Comparison of ENCODE assay signal across 8 mouse cellular contexts in the genomic region with DNA sequence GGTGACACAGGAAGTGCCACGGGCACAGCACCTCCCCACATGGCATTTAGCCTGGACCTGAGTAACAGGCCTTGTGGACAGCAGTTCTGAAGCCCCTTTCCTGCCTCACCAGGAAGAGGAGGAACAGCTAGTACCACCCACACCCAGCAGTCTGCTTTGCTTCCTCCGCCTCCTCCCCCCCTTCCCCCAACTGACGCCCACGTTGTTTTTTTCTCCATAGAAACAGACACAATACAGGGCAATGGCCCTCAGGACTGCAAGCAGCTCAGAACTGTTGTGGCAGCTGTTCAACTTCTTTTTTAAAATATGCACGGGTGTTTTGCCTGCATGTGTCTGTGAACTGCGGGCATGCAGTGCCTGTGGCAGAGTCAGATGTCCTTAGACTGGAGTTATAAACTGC. TPM values are rescaled to one million over a fixed set of nuclear protein-coding genes. Genes with fewer than 3 reads are reported as not detected.
DNase-seq lines count a peak whose midpoint lies in the region; ATAC-seq lines count a peak whose summit lies in the region.

No protein-coding gene starts in this region.

- peak overlapping the region; percentile 59 for H3K9ac ChIP-seq in heart, embryonic 11.5 days (ENCODE audit: low read depth, low read length)
- H3K9ac ChIP-seq in neural tube, embryonic 11.5 days (ENCODE audit: low read length), result no peak overlapping the region

- no peaks in the 10 kb centered on the region for H3K36me3 ChIP-seq in heart, embryonic 11.5 days (ENCODE audit: control insufficient read depth, insufficient read depth, low read length)
- H3K36me3 ChIP-seq in neural tube, embryonic 11.5 days (ENCODE audit: control insufficient read depth, insufficient read depth, low read length), result no peaks in the 10 kb centered on the region

- H3K27ac ChIP-seq in heart, embryonic 11.5 days (ENCODE audit: low read depth, low read length), result peak overlapping the region; percentile 94
- peak overlapping the region; percentile 82 for H3K27ac ChIP-seq in neural tube, embryonic 11.5 days (ENCODE audit: low read depth, low read length)

- no peak overlapping the region for H3K4me3 ChIP-seq in heart, embryonic 11.5 days (ENCODE audit: low read depth, low read length)
- H3K4me3 ChIP-seq in neural tube, embryonic 11.5 days (ENCODE audit: low read depth, low read length), result no peak overlapping the region

- 11% methylated on average over 6 of the region's 6 CpGs for WGBS in heart, embryonic 11.5 days (ENCODE audit: insufficient replicate concordance)
- 12% methylated on average over 6 of the region's 6 CpGs for WGBS in neural tube, embryonic 11.5 days

- peak overlapping the region; percentile 52 for H3K4me2 ChIP-seq in heart, embryonic 11.5 days
- H3K4me2 ChIP-seq in neural tube, embryonic 11.5 days (ENCODE audit: low read depth), result peak overlapping the region; percentile 3; the same call in 1 of the 2 replicates

- no peaks in the 10 kb centered on the region for H3K9me3 ChIP-seq in heart, embryonic 11.5 days (replicated peaks; ENCODE audit: control insufficient read depth, low read length)
- H3K9me3 ChIP-seq in neural tube, embryonic 11.5 days (ENCODE audit: control insufficient read depth, low read length), result no peaks in the 10 kb centered on the region

- no peaks in the 10 kb centered on the region for H3K27me3 ChIP-seq in heart, embryonic 11.5 days (ENCODE audit: control insufficient read depth, insufficient read depth, low read length)
- H3K27me3 ChIP-seq in neural tube, embryonic 11.5 days (ENCODE audit: control insufficient read depth, insufficient read depth, low read length), result no peaks in the 10 kb centered on the region

- DNase-seq in layer of hippocampus, adult 11-12 months (ENCODE audit: low spot score), result peak; percentile 60
- DNase-seq in layer of hippocampus, adult 9-10 months (ENCODE audit: low spot score), result no peak
- DNase-seq in embryo, embryonic 11 days, result peak; percentile 80
- peak; percentile 41 to 53 for DNase-seq in kidney, adult 8-10 months
- peak; percentile 83 to 90 for DNase-seq in lung, adult 18-20 months
- peak; percentile 68 for DNase-seq in neural tube, embryonic 11.5 days (ENCODE audit: low spot score)
- peak; percentile 73 for DNase-seq in thymus, postnatal 25 days

- ATAC-seq in heart, embryonic 11.5 days (replicated peaks; ENCODE audit: insufficient number of reproducible peaks, low FRiP score, low TSS enrichment), result no peak
- peak; percentile 48 for ATAC-seq in neural tube, embryonic 11.5 days (ENCODE audit: insufficient read depth, low FRiP score, low TSS enrichment)

- H3K4me1 ChIP-seq in heart, embryonic 11.5 days (ENCODE audit: control insufficient read depth, insufficient read depth, low read length), result peaks cover 65% of the 10 kb centered on the region
- H3K4me1 ChIP-seq in neural tube, embryonic 11.5 days (ENCODE audit: control insufficient read depth, insufficient read depth, low read length), result peaks cover 57% of the 10 kb centered on the region

RNA-seq across cellular contexts. Expression of a gene that starts 44.1 kb away (rescaled TPM):
- polyA plus RNA-seq in heart, embryonic 11.5 days (2014; fragmentation: Nextera tagmentation; extraction: Ambion mirVana), result 14.6 and 14.8 TPM in 2 replicates
- 15.1 and 16.6 TPM in 2 replicates for polyA plus RNA-seq in neural tube, embryonic 11.5 days (2014; fragmentation: Nextera tagmentation; extraction: Ambion mirVana)
